Mouse (Mus musculus) spleen, embryonic (tissue): ENCODE measurements at regions not wholly inside any gene's neighbourhood (a gene's known extent, or its start where the extent isn't known, plus 50 kb on each side); places are given as distances from the start of the nearest gene placed in this dataset.

Experiments
- CTCF ChIA-PET: fragments of 350-600 bp; sonication (Branson Sonifier 250); formaldehyde crosslinking; loops from one replicate; lab custom pipeline; 2022; lab: Charles Lee

DNA sequence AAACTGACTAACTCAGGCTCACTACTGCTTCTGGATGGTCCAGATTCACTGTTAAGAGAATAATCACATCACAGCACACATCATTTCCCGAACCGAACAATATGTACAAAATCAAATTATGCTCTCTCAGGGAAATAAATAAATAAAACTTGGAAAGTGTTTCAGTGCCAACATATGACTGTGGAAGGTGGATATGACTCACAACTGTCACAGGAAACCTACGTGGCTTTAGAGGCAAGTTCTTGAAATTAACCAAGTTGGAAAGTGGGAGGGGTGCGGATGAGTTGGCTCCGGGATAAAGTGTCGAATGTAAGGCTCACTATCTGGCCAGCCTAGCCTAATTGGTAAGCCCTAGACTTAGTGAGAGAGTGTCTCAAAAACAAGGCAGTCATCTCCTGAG lies 69.1 kb upstream of the Zdhhc17 start:
- CTCF ChIA-PET = no interaction called here

DNA sequence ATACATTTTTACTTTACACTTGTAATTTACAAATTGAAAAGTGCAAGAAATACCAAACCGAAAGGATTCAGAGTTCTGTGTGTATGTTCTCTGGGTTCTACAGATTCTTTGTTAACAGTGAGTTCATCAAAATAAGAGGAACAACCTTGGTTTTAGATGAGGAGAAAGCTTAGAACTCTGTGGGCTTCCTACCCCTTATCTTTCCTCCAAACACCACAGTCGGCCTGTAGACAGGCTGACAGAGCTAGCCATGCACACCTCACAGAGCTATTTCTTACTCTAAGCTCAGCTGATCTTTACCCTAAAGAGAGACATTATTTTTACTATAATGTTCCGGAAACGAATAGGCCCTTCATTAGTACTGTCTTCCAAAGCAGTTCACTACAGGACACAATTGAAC lies 67.7 kb upstream of the Zdhhc17 start:
- CTCF ChIA-PET = interaction anchor here (0.5 kb wide), 1 partner anchor 67 kb away, joined by 5 read pairs; no protein-coding TSS in a partner anchor

GRCm38 (mm10) chr10:111073851-111074430 lies 64.0 kb upstream of the Zdhhc17 start:
- CTCF ChIA-PET = interaction anchor here (0.6 kb wide), 1 partner anchor 87 kb away, joined by 7 read pairs; no protein-coding TSS in a partner anchor

- CTCF ChIA-PET = no interaction called here
Observed at GRCm38 (mm10) chr10:111073262-111073661, 63.3 kb upstream of the Zdhhc17 start.

DNA sequence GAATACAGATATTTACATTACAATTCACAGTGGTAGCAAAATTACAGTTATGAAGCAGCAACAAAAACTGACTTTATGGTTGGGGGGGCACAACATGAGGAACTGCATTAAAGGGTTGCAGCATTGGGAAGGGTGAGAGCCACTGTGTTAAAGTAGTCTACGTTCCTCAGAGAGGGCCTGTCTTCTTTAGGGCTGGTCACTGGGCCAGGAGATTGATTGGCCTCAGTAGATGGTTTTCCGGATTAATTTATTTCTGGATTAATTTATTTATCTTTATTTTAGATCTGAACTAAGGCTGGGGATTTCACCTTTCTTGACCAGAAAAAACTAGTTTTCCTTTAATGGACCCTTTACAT lies 62.6 kb upstream of the Zdhhc17 start:
- CTCF ChIA-PET = no interaction called here

DNA sequence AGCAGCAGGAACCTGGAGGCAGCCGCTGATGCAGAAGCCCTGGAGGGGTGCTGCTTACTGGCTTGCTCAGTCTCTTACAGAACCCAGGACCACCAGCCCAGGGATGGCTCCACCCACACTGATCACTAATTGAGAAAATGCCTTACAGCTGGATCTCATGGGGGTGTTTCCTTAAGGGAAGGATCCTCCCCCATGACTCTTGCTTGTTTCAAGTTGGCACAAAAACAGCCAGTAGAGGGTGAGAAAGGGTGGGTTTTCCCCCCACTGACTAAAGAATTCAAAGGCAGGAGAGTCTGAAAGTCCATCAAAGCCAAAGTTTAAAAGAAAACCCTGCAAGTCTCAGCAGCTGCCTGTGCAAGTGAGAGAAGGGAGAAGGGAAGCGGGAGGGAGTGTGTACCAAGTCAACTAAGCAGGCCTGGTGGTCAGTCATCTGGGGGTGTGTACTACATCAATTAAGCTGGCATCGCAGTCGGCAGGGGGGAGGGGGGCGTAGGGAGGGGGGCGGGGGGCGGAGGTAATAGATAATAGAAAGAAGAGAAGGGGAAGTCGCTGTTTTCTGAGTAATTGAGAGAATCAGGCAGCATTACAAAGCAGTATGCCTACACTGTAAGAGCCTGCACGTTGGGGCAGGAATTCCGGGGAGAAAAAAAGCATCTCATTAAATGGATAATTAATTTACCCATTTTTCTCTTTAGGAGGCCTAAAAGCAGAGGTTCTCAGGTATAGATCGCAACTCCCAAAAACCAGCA lies 62.0 kb upstream of the Zdhhc17 start:
- CTCF ChIA-PET = no interaction called here

- CTCF ChIA-PET = interaction anchor here (0.7 kb wide), 1 partner anchor 56 kb away, joined by 3 read pairs; no protein-coding TSS in a partner anchor
Observed at GRCm38 (mm10) chr10:111066146-111066545, 56.2 kb upstream of the Zdhhc17 start.

GRCm38 (mm10) chr10:111060626-111061025 lies 50.7 kb upstream of the Zdhhc17 start:
- CTCF ChIA-PET = interaction anchor here (0.6 to 0.9 kb wide), 2 partner anchors 9 to 16 kb away, joined by 3 to 5 read pairs; no protein-coding TSS in a partner anchor
